Mouse (Mus musculus) retina, postnatal 7 days (tissue): Measurements from ENCODE around the gene Nrbf2.

Experiments
- DNase-seq: peaks from one replicate; pipeline ENCODE4 v3.0.0-alpha.2; 2012; ENCODE audit warnings: low read depth, low spot score

Nrbf2 gene

DNA sequence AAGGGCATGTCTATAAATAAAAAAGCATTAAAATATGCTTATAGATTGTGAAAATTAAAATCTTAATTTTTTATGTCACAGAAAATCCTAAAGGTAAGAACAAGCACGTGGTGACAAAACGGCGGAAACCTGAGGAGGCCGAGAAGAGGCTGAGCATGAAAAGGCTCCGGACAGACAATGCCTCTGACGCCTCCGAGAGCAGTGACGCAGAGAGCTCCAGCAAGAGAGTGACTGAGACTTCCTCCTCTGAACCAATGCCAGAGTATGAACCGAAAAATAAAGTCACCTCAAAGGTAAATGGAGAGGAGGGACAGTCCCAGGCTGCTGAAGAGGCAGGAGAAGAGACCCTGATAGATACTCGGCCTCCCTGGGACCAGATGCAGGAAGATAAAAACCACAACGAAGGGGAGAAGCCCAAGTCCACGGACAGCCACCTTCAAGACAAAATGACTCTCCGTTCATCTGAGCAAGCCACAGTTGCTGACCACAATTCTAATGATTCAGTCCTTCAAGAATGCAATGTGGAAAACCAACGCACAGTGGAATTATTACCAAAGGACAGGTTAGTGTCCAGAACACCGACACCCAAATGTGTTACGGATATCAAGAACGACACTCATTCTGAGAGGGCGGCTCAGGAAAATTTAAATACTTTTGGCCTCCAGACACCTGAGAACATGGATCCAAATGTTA lies 66.1 kb downstream of the Nrbf2 start:
- no peak for DNase-seq

DNA sequence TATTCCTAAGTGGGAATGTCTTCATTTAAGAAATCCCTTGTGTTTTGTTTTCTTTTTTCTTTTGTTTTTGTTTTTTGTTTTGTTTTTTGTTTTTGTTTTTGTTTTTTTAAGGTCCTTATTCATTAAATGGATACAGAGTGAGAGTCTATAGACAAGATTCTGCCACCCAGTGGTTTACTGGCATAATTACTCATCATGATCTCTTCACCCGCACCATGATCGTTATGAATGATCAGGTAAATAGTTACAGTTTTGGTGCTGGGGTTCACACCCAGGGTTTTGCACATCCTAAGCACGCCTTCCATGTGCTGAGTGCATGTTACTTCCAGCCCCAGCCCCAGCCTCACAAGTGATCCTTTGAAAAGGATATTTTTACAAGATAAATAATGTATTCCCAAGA lies 68.2 kb downstream of the Nrbf2 start:
- DNase-seq, result no peak
